Mouse (Mus musculus) stomach, postnatal 0 days (tissue): ENCODE data around the gene Sugt1.

Experiments
- CTCF ChIP-seq: IDR thresholded peaks from 2 replicates; pipeline ENCODE4 v1.5.1; 2016; ENCODE audit warnings: antibody characterized with exemption, low read depth, mild to moderate bottlenecking, moderate library complexity
- EP300 ChIP-seq: optimal IDR thresholded peaks from 2 replicates; pipeline ENCODE3; 2016; ENCODE audit warnings: antibody characterized with exemption

GRCm38 (mm10) chr14:79652654-79653053, 65.2 kb downstream of the Sugt1 start:
- TF ChIP-seq CTCF (no peak), EP300 (no peak)
